Mouse (Mus musculus) myocyte (in vitro differentiated cells): Measurements from ENCODE around the gene Slc4a1. TPM values are rescaled to one million over a fixed set of nuclear protein-coding genes. Genes with fewer than 3 reads are reported as not detected.

ENCODE experiments used
- H3K27me3 ChIP-seq: one replicate; pipeline ENCODE4 v1.6.1; 2011; ENCODE audit not compliant: control insufficient read depth, insufficient read depth, insufficient read length
- H3K36me3 ChIP-seq: one replicate; pipeline ENCODE4 v1.6.1; 2011; ENCODE audit not compliant: control insufficient read depth, insufficient read depth
- H3K4me2 ChIP-seq: one replicate; pipeline ENCODE4 v1.6.1; 2011; ENCODE audit warnings: low read depth, control low read depth
- H3K4me3 ChIP-seq: one replicate; pipeline ENCODE4 v1.5.1; 2011; ENCODE audit warnings: mild to moderate bottlenecking, control low read depth, moderate library complexity
- H3K79me2 ChIP-seq: one replicate; pipeline ENCODE4 v1.6.1; 2011; ENCODE audit not compliant: control insufficient read depth, insufficient read depth
- H3ac ChIP-seq: one replicate; pipeline ENCODE4 v1.6.1; 2011; ENCODE audit not compliant: control insufficient read depth, insufficient read length
- CEBPB ChIP-seq: IDR thresholded peaks from 2 replicates; pipeline ENCODE4 v1.6.1; 2011; ENCODE audit warnings: mild to moderate bottlenecking, moderate library complexity; ENCODE audit not compliant: poor library complexity, insufficient read depth, severe bottlenecking
- E2F4 ChIP-seq: IDR thresholded peaks from one replicate; pipeline ENCODE4 v1.6.1; 2011; ENCODE audit warnings: mild to moderate bottlenecking, control low read depth, moderate library complexity; ENCODE audit not compliant: insufficient read depth
- MAX ChIP-seq: IDR thresholded peaks from one replicate; pipeline ENCODE4 v1.6.1; 2011; ENCODE audit warnings: low read depth, mild to moderate bottlenecking, control low read depth
- MYOD1 ChIP-seq, 3 experiments: IDR thresholded peaks; one replicate each; pipeline ENCODE4 v1.6.1; 2011; ENCODE audit warnings: control low read depth in 2 of 3, low read depth in 2 of 3, mild to moderate bottlenecking in 2 of 3, moderate library complexity in 1 of 3; ENCODE audit not compliant: insufficient read length in 2 of 3, control insufficient read depth in 1 of 3
- MYOG ChIP-seq, 3 experiments: IDR thresholded peaks; one replicate each; pipeline ENCODE4 v1.6.1; 2011; ENCODE audit warnings: control low read depth in 2 of 3, low read depth in 2 of 3, mild to moderate bottlenecking in 2 of 3; ENCODE audit not compliant: insufficient read length in 2 of 3, control insufficient read depth in 1 of 3, insufficient read depth in 1 of 3
- POLR2A ChIP-seq: IDR thresholded peaks from one replicate; pipeline ENCODE4 v1.6.1; 2011; ENCODE audit warnings: low read depth, mild to moderate bottlenecking, control low read depth, moderate library complexity; ENCODE audit not compliant: insufficient read length
- POLR2AphosphoS2 ChIP-seq: IDR thresholded peaks from one replicate; pipeline ENCODE4 v1.6.1; 2011; ENCODE audit warnings: low read depth, control low read depth; ENCODE audit not compliant: insufficient read length
- REST ChIP-seq: IDR thresholded peaks from one replicate; pipeline ENCODE4 v1.6.1; 2011; ENCODE audit warnings: mild to moderate bottlenecking, control low read depth, moderate library complexity; ENCODE audit not compliant: insufficient read depth, insufficient read length
- SRF ChIP-seq: IDR thresholded peaks from one replicate; pipeline ENCODE4 v1.6.1; 2011; ENCODE audit warnings: low read depth; ENCODE audit not compliant: control insufficient read depth, insufficient read length
- TCF12 ChIP-seq: IDR thresholded peaks from one replicate; pipeline ENCODE4 v1.6.1; 2011; ENCODE audit warnings: mild to moderate bottlenecking, control low read depth; ENCODE audit not compliant: poor library complexity, insufficient read depth, severe bottlenecking
- TCF3 ChIP-seq: IDR thresholded peaks from one replicate; pipeline ENCODE4 v1.6.1; 2011; ENCODE audit warnings: low read depth, control low read depth; ENCODE audit not compliant: insufficient read length
- USF1 ChIP-seq: IDR thresholded peaks from one replicate; pipeline ENCODE4 v1.6.1; 2011; ENCODE audit warnings: low read depth, mild to moderate bottlenecking, control low read depth, moderate library complexity
- polyA plus RNA-seq: library from polyadenylated mRNA; unstranded; fragments of >200 nt; fragmentation: generic; extraction: Trizol; gene quantifications from one replicate; pipeline ENCODE4 v1.2.1, GENCODE M21; 2012; ENCODE audit warnings: missing spikeins

Gene Slc4a1
- polyA plus RNA-seq, 1 experiment, result not detected

GRCm38 (mm10) chr11:102364570-102365371 lies 1.2 kb downstream of the Slc4a1 start:
- Histone ChIP-seq H3K79me2 (no peaks in the 10 kb centered on the region), H3K27me3 (peaks cover 84% of the 10 kb centered on the region), H3ac (no peak overlapping the region), H3K4me3 (no peak overlapping the region), H3K4me2 (no peak overlapping the region), H3K36me3 (no peaks in the 10 kb centered on the region)
- no peak for TF ChIP-seq SRF
- TF ChIP-seq MAX, result no peak
- no peak for TF ChIP-seq TCF3
- TF ChIP-seq E2F4, result no peak
- no peak for TF ChIP-seq REST
- TF ChIP-seq CEBPB, result no peak
- no peak for TF ChIP-seq MYOG (IDR thresholded peaks at IDR 0.05; ENCODE audit: control insufficient read depth in 1 of 3, insufficient read depth in 1 of 3, insufficient read length in 2 of 3, low read depth in 2 of 3)
- no peak for TF ChIP-seq POLR2AphosphoS2
- TF ChIP-seq MYOD1 (IDR thresholded peaks at IDR 0.05; ENCODE audit: control insufficient read depth in 1 of 3, insufficient read length in 2 of 3, low read depth in 2 of 3), result no peak

- TF ChIP-seq MYOG (IDR thresholded peaks at IDR 0.05; ENCODE audit: control insufficient read depth in 1 of 3, insufficient read depth in 1 of 3, insufficient read length in 2 of 3, low read depth in 2 of 3), result no peak
- no peak for TF ChIP-seq TCF12
- TF ChIP-seq POLR2A, result no peak
- no peak for TF ChIP-seq MYOD1 (IDR thresholded peaks at IDR 0.05; ENCODE audit: control insufficient read depth in 1 of 3, insufficient read length in 2 of 3, low read depth in 2 of 3)
- no peak for TF ChIP-seq SRF
- no peak for TF ChIP-seq POLR2AphosphoS2
- TF ChIP-seq USF1, result no peak
- TF ChIP-seq TCF3, result no peak
- no peak for TF ChIP-seq CEBPB
- no peak for TF ChIP-seq E2F4
- TF ChIP-seq MAX, result no peak
- no peak for TF ChIP-seq REST
- Histone ChIP-seq H3K4me2 (no peak overlapping the region), H3K36me3 (no peaks in the 10 kb centered on the region), H3K27me3 (peaks cover 87% of the 10 kb centered on the region), H3K4me3 (no peak overlapping the region), H3K79me2 (no peaks in the 10 kb centered on the region), H3ac (no peak overlapping the region)
These were observed 2.4 kb downstream of the Slc4a1 start for GRCm38 (mm10) chr11:102363623-102364022.

GRCm38 (mm10) chr11:102361776-102362495 lies 4.1 kb downstream of the Slc4a1 start:
- Histone ChIP-seq H3K36me3 (no peaks in the 10 kb centered on the region), H3ac (no peak overlapping the region), H3K79me2 (no peaks in the 10 kb centered on the region), H3K4me3 (no peak overlapping the region), H3K27me3 (peaks cover 95% of the 10 kb centered on the region), H3K4me2 (no peak overlapping the region)
- TF ChIP-seq MAX (no peak), REST (no peak), USF1 (no peak), CEBPB (no peak), MYOG (IDR thresholded peaks at IDR 0.05; ENCODE audit: control insufficient read depth in 1 of 3, insufficient read depth in 1 of 3, insufficient read length in 2 of 3, low read depth in 2 of 3) (no peak), E2F4 (no peak), TCF12 (no peak), POLR2AphosphoS2 (no peak), MYOD1 (IDR thresholded peaks at IDR 0.05; ENCODE audit: control insufficient read depth in 1 of 3, insufficient read length in 2 of 3, low read depth in 2 of 3) (no peak), POLR2A (no peak), SRF (no peak), TCF3 (no peak)

- no peaks in the 10 kb centered on the region for H3K36me3 ChIP-seq
- H3K4me2 ChIP-seq, result no peak overlapping the region
- no peaks in the 10 kb centered on the region for H3K79me2 ChIP-seq
- H3ac ChIP-seq, result no peak overlapping the region
- no peak overlapping the region for H3K4me3 ChIP-seq
- H3K27me3 ChIP-seq, result peaks cover 90% of the 10 kb centered on the region
- TF ChIP-seq E2F4, result no peak
- TF ChIP-seq TCF3, result no peak
- no peak for TF ChIP-seq TCF12
- TF ChIP-seq SRF, result no peak
- TF ChIP-seq USF1, result no peak
- no peak for TF ChIP-seq MYOD1 (IDR thresholded peaks at IDR 0.05; ENCODE audit: control insufficient read depth in 1 of 3, insufficient read length in 2 of 3, low read depth in 2 of 3)
- TF ChIP-seq CEBPB, result no peak
- TF ChIP-seq REST, result no peak
- TF ChIP-seq POLR2AphosphoS2, result no peak
- no peak for TF ChIP-seq POLR2A
- no peak for TF ChIP-seq MAX
- TF ChIP-seq MYOG (IDR thresholded peaks at IDR 0.05; ENCODE audit: control insufficient read depth in 1 of 3, insufficient read depth in 1 of 3, insufficient read length in 2 of 3, low read depth in 2 of 3), result no peak
These were observed 7.6 kb downstream of the Slc4a1 start for GRCm38 (mm10) chr11:102358365-102358764.
